Mouse (Mus musculus): ENCODE data around the gene Tuba3b.

GRCm38 (mm10) chr6:145567832-145568231 is 47.7 kb upstream of the Tuba3b start:
- TF ChIP-seq CTCF (IDR thresholded peaks at IDR 0.05; ENCODE audit: low read depth, low read length) (no peak), GATA1 (IDR thresholded peaks at IDR 0.05; ENCODE audit: borderline replicate concordance, low read length) (no peak)
